Mouse (Mus musculus) CH12.LX (cell line): ENCODE data around the gene Agap1. TPM values are rescaled to one million over a fixed set of nuclear protein-coding genes. Genes with fewer than 3 reads are reported as not detected.

Source experiments
- DNase-seq: peaks from one replicate; pipeline ENCODE4 v3.0.0-alpha.2; 2013; ENCODE audit errors: extremely low read depth
- H3K27ac ChIP-seq: 2 replicates; pipeline ENCODE4 v1.5.1; 2012; ENCODE audit warnings: low read depth, mild to moderate bottlenecking, control low read depth, moderate library complexity; ENCODE audit not compliant: insufficient read depth
- H3K27me3 ChIP-seq: replicated peaks from 2 replicates; pipeline ENCODE3; 2012; ENCODE audit warnings: inconsistent platforms
- H3K36me3 ChIP-seq, 2 experiments: replicated peaks in 1 of 2; 2 replicates each; pipeline versions ENCODE3 to v1.6.1; 2012; ENCODE audit warnings: inconsistent platforms in 1 of 2, low read length in 1 of 2, mild to moderate bottlenecking in 1 of 2, mixed read lengths in 1 of 2, moderate library complexity in 1 of 2; ENCODE audit not compliant: control insufficient read depth in 1 of 2, insufficient read depth in 1 of 2
- H3K4me1 ChIP-seq, 2 experiments: 2 replicates each; pipeline ENCODE4 v1.6.1; 2012; ENCODE audit warnings: inconsistent platforms in 1 of 2, moderate library complexity in 1 of 2; ENCODE audit not compliant: insufficient read depth in 2 of 2, control insufficient read depth in 1 of 2
- H3K4me2 ChIP-seq: 2 replicates; pipeline ENCODE4 v1.6.1; 2012; ENCODE audit warnings: low read depth, mild to moderate bottlenecking, control low read depth; ENCODE audit not compliant: poor library complexity, insufficient read depth, severe bottlenecking
- H3K4me3 ChIP-seq, 3 experiments: fragments of 150-350 bp in 1 of 3; sonication (generic) in 1 of 3; replicated peaks in 1 of 3; 2 replicates each; pipeline versions ENCODE3 to v1.5.1; 2011 to 2012; ENCODE audit warnings: low read depth in 2 of 3, low read length in 2 of 3, mild to moderate bottlenecking in 2 of 3, moderate library complexity in 2 of 3, control low read depth in 1 of 3, improper control_type of control experiment in 1 of 3, inconsistent platforms in 1 of 3, mixed read lengths in 1 of 3; ENCODE audit not compliant: poor library complexity in 1 of 3
- H3K79me2 ChIP-seq: replicated peaks from 2 replicates; pipeline ENCODE4 v1.6.1; 2012; ENCODE audit warnings: mild to moderate bottlenecking, moderate library complexity; ENCODE audit not compliant: control insufficient read depth, poor library complexity, insufficient read depth, severe bottlenecking; ENCODE audit errors: extremely low read depth
- H3K9ac ChIP-seq: 2 replicates; pipeline ENCODE4 v1.6.1; 2012; ENCODE audit warnings: low read depth, mild to moderate bottlenecking, control low read depth, moderate library complexity; ENCODE audit not compliant: insufficient read depth
- H3K9me3 ChIP-seq: replicated peaks from 2 replicates; pipeline ENCODE3; 2012; ENCODE audit warnings: low read length, inconsistent platforms, mixed read lengths
- CHD1 ChIP-seq: IDR thresholded peaks from 2 replicates; pipeline ENCODE4 v1.6.1; 2012; ENCODE audit warnings: low read depth, low read length, improper control_type of control experiment, inconsistent platforms
- CTCF ChIP-seq, 2 experiments: IDR thresholded peaks in 1 of 2; conservative IDR thresholded peaks in 1 of 2; 2 replicates each; pipeline ENCODE4 v1.5.1; 2011 to 2012; ENCODE audit warnings: low read depth in 2 of 2, low read length in 2 of 2, improper control_type of control experiment in 1 of 2, inconsistent platforms in 1 of 2, mild to moderate bottlenecking in 1 of 2, moderate library complexity in 1 of 2
- E2F4 ChIP-seq: IDR thresholded peaks from 2 replicates; pipeline ENCODE4 v1.6.1; 2011; ENCODE audit warnings: low read depth, low read length, improper control_type of control experiment; ENCODE audit not compliant: insufficient replicate concordance
- ELF1 ChIP-seq: IDR thresholded peaks from 2 replicates; pipeline ENCODE4 v1.6.1; 2014; ENCODE audit warnings: low read depth, mild to moderate bottlenecking, inconsistent platforms, low read length, improper control_type of control experiment
- EP300 ChIP-seq: IDR thresholded peaks from 2 replicates; pipeline ENCODE4 v1.6.1; 2011; ENCODE audit warnings: low read length, improper control_type of control experiment
- GABPA ChIP-seq: IDR thresholded peaks from 2 replicates; pipeline ENCODE4 v1.6.1; 2012; ENCODE audit warnings: low read depth, low read length, improper control_type of control experiment, inconsistent platforms; ENCODE audit not compliant: insufficient replicate concordance
- HCFC1 ChIP-seq: IDR thresholded peaks from 2 replicates; pipeline ENCODE4 v1.6.1; 2012; ENCODE audit warnings: low read depth, mild to moderate bottlenecking, inconsistent platforms, low read length, improper control_type of control experiment
- JUND ChIP-seq: conservative IDR thresholded peaks from 2 replicates; pipeline ENCODE4 v1.6.1; 2011; ENCODE audit warnings: low read depth, low read length, improper control_type of control experiment
- MAFK ChIP-seq: IDR thresholded peaks from 2 replicates; pipeline ENCODE4 v1.6.1; 2011; ENCODE audit warnings: low read length, improper control_type of control experiment; ENCODE audit not compliant: insufficient replicate concordance
- MEF2A ChIP-seq: IDR thresholded peaks from 2 replicates; pipeline ENCODE4 v1.6.1; 2014; ENCODE audit warnings: low read depth, mild to moderate bottlenecking, inconsistent platforms, low read length, improper control_type of control experiment, borderline replicate concordance
- MXI1 ChIP-seq: IDR thresholded peaks from 2 replicates; pipeline ENCODE4 v1.6.1; 2011; ENCODE audit warnings: mild to moderate bottlenecking, low read depth, low read length, improper control_type of control experiment
- NELFE ChIP-seq: IDR thresholded peaks from 2 replicates; pipeline ENCODE4 v1.6.1; 2011; ENCODE audit warnings: low read depth, low read length, improper control_type of control experiment
- NRF1 ChIP-seq: IDR thresholded peaks from 2 replicates; pipeline ENCODE4 v1.6.1; 2014; ENCODE audit warnings: low read depth, mild to moderate bottlenecking, inconsistent platforms, low read length, improper control_type of control experiment, moderate library complexity
- PAX5 ChIP-seq: IDR thresholded peaks from 2 replicates; pipeline ENCODE4 v1.6.1; 2012; ENCODE audit warnings: low read length, inconsistent platforms, mixed read lengths
- POLR2A ChIP-seq: IDR thresholded peaks from 2 replicates; pipeline ENCODE4 v1.6.1; 2011; ENCODE audit warnings: low read depth, mild to moderate bottlenecking, improper control_type of control experiment, low read length
- RAD21 ChIP-seq: IDR thresholded peaks from 2 replicates; pipeline ENCODE4 v1.6.1; 2011; ENCODE audit warnings: low read depth, mild to moderate bottlenecking, low read length, improper control_type of control experiment, moderate library complexity
- SIN3A ChIP-seq: IDR thresholded peaks from 2 replicates; pipeline ENCODE4 v1.6.1; 2012; ENCODE audit warnings: low read length, improper control_type of control experiment, inconsistent platforms
- SMC3 ChIP-seq: IDR thresholded peaks from 2 replicates; pipeline ENCODE4 v1.6.1; 2011; ENCODE audit warnings: low read depth, low read length, improper control_type of control experiment
- TBP ChIP-seq: conservative IDR thresholded peaks from 2 replicates; pipeline ENCODE4 v1.6.1; 2011; ENCODE audit warnings: low read depth, low read length, improper control_type of control experiment
- TCF12 ChIP-seq: IDR thresholded peaks from 2 replicates; pipeline ENCODE4 v1.6.1; 2014; ENCODE audit warnings: low read depth, mild to moderate bottlenecking, inconsistent platforms, low read length, improper control_type of control experiment
- UBTF ChIP-seq: IDR thresholded peaks from 2 replicates; pipeline ENCODE4 v1.6.1; 2012; ENCODE audit warnings: low read depth, mild to moderate bottlenecking, inconsistent platforms, low read length, improper control_type of control experiment, moderate library complexity
- USF2 ChIP-seq: conservative IDR thresholded peaks from 2 replicates; pipeline ENCODE4 v1.6.1; 2011; ENCODE audit warnings: low read depth, low read length, improper control_type of control experiment
- ZKSCAN1 ChIP-seq: IDR thresholded peaks from 2 replicates; pipeline ENCODE4 v1.6.1; 2012; ENCODE audit warnings: low read depth, inconsistent platforms, low read length, improper control_type of control experiment, borderline replicate concordance
- ZMIZ1 ChIP-seq: IDR thresholded peaks from 2 replicates; pipeline ENCODE4 v1.6.1; 2012; ENCODE audit warnings: low read depth, mild to moderate bottlenecking, inconsistent platforms, low read length, improper control_type of control experiment
- ZNF384 ChIP-seq: IDR thresholded peaks from 2 replicates; pipeline ENCODE4 v1.6.1; 2012; ENCODE audit warnings: low read depth, low read length, improper control_type of control experiment, inconsistent platforms
- dilution Hi-C: fragments of 300-500 bp; cut with MboI; formaldehyde crosslinking; loops from 2 replicates; pipeline ENCODE4 v1.14.3; 2020; ENCODE audit warnings: low sequenced_read_pairs; ENCODE audit not compliant: extremely low pct_unique_long_range_greater_than_20kb, extremely low pct_ligation_motif_present
- in situ Hi-C: fragments of 300-500 bp; cut with MboI; formaldehyde crosslinking; loops from 3 replicates; pipeline ENCODE4 v1.14.3; 2019; ENCODE audit warnings: low sequenced_read_pairs, low pct_ligation_motif_present, low pct_unique_long_range_greater_than_20kb, mixed read lengths
- polyA plus RNA-seq: library from polyadenylated mRNA; unstranded; fragments of >175 nt; gene quantifications from 2 replicates; pipeline ENCODE4 v1.2.1, GENCODE M21; 2012; ENCODE audit warnings: low read depth; ENCODE audit not compliant: insufficient read length
- total RNA-seq, 2 experiments: library from RNA; depleted of rRNA; stranded (reverse); fragments of 300-350 nt in 1 of 2; fragments of >200 nt in 1 of 2; gene quantifications; 2 replicates each; pipeline ENCODE4 v1.2.3; 2012 to 2014

Gene Agap1
- total and polyA plus RNA-seq, 3 experiments = not detected

- Histone ChIP-seq H3K9me3 (peaks cover 71% of the 10 kb centered on the region), H3K27me3 (no peaks in the 10 kb centered on the region)
- dilution Hi-C loops = no loop called here
These were observed 464.6 kb downstream of the Agap1 start for GRCm38 (mm10) chr1:89919206-89919605.

GRCm38 (mm10) chr1:89921806-89922205, 467.2 kb downstream of the Agap1 start:
- H3K27ac ChIP-seq = no peak overlapping the region
- no peaks in the 10 kb centered on the region for H3K27me3 ChIP-seq

More at GRCm38 (mm10) chr1:89919206-89919605, 464.6 kb downstream of the Agap1 start:
- Histone ChIP-seq H3K4me1 (no peaks in the 10 kb centered on the region), H3K27ac (no peak overlapping the region), H3K4me2 (no peak overlapping the region), H3K79me2 (no peaks in the 10 kb centered on the region), H3K4me3 (no peak overlapping the region), H3K36me3 (no peaks in the 10 kb centered on the region), H3K9ac (no peak overlapping the region)
- TF ChIP-seq TCF12 = no peak
- no peak for DNase-seq
- in situ Hi-C loops = no loop called here

GRCm38 (mm10) chr1:89922282-89922681, 467.7 kb downstream of the Agap1 start:
- H3K9ac ChIP-seq = no peak overlapping the region
- no peaks in the 10 kb centered on the region for H3K4me1 ChIP-seq
- dilution Hi-C loops = no loop called here
- no peaks in the 10 kb centered on the region for H3K79me2 ChIP-seq
- H3K4me2 ChIP-seq = no peak overlapping the region
- no peak for TF ChIP-seq CHD1
- no peak for TF ChIP-seq USF2
- TF ChIP-seq GABPA = no peak
- no peak for TF ChIP-seq MEF2A
- TF ChIP-seq NELFE = no peak
- TF ChIP-seq E2F4 = no peak
- no peak for TF ChIP-seq ZKSCAN1
- TF ChIP-seq ZNF384 = no peak
- no peak for TF ChIP-seq SIN3A
- TF ChIP-seq SMC3 = no peak
- no peak for TF ChIP-seq CTCF (conservative IDR thresholded peaks at IDR 0.05 in 1 of 2, IDR thresholded peaks at IDR 0.05 in 1 of 2; ENCODE audit: low read depth in 2 of 2, low read length in 2 of 2)
- no peak for TF ChIP-seq NRF1
- TF ChIP-seq POLR2A = no peak
- no peak for TF ChIP-seq RAD21
- no peak for TF ChIP-seq TBP
- no peak for TF ChIP-seq UBTF
- no peak for TF ChIP-seq ZMIZ1
- TF ChIP-seq TCF12 = no peak
- no peaks in the 10 kb centered on the region for H3K27me3 ChIP-seq
- no peak overlapping the region for H3K27ac ChIP-seq
- no peaks in the 10 kb centered on the region for H3K36me3 ChIP-seq
- no peak for DNase-seq
- in situ Hi-C loops = no loop called here
- H3K4me3 ChIP-seq = no peak overlapping the region
- H3K9me3 ChIP-seq = peaks cover 95% of the 10 kb centered on the region

More at GRCm38 (mm10) chr1:89921806-89922205, 467.2 kb downstream of the Agap1 start:
- Histone ChIP-seq H3K4me3 (no peak overlapping the region), H3K4me1 (no peaks in the 10 kb centered on the region), H3K9ac (no peak overlapping the region), H3K79me2 (no peaks in the 10 kb centered on the region), H3K9me3 (peaks cover 95% of the 10 kb centered on the region), H3K4me2 (no peak overlapping the region), H3K36me3 (no peaks in the 10 kb centered on the region)
- dilution Hi-C loops = no loop called here
- no peak for DNase-seq
- no peak for TF ChIP-seq TBP
- no peak for TF ChIP-seq PAX5
- TF ChIP-seq JUND = no peak
- no peak for TF ChIP-seq MAFK
- TF ChIP-seq CTCF (conservative IDR thresholded peaks at IDR 0.05 in 1 of 2, IDR thresholded peaks at IDR 0.05 in 1 of 2; ENCODE audit: low read depth in 2 of 2, low read length in 2 of 2) = no peak
- TF ChIP-seq E2F4 = no peak
- no peak for TF ChIP-seq MEF2A
- TF ChIP-seq EP300 = no peak
- TF ChIP-seq ELF1 = no peak
- TF ChIP-seq MXI1 = no peak
- TF ChIP-seq POLR2A = no peak
- TF ChIP-seq UBTF = no peak
- TF ChIP-seq HCFC1 = no peak
- in situ Hi-C loops = no loop called here
